Mouse (Mus musculus) embryo, embryonic 10.5 days (tissue): ENCODE data around the gene Cog7.

Experiments used
- DNase-seq: peaks from one replicate; pipeline ENCODE4 v3.0.0-alpha.2; 2015; ENCODE audit warnings: low spot score

Cog7 gene

DNA sequence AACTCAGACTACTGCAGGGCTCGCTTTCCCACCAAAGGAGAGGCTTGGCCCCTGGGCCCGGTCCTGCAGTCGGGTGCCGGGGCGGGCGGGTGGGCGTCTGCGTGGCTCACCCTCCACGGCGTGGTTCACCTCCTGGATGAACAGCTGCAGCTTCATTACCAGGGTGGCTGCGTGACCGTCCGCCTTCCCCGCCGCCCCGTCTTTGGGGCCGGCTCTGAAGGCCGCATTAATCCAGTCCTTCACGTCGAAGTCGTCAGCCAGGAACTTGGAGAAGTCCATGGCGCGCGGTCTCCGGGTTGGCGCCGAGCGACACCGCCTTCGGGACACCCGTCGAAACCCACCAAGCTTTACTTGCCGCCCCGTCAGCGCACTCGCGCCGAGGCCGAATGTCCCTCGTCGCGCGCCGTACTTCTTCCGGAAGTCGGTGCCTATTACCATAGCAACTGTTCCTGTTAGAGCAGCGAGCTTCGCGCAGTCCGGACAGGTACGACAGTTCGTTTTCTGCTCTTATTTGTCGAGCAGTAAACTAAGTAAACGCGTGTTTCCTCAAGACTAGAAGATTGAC is at the start of gene Cog7:
Gene Cog7 (minus strand): TSS at position 405 of the 565 bp plus-strand sequence.
- peak; percentile 92 for DNase-seq

DNA sequence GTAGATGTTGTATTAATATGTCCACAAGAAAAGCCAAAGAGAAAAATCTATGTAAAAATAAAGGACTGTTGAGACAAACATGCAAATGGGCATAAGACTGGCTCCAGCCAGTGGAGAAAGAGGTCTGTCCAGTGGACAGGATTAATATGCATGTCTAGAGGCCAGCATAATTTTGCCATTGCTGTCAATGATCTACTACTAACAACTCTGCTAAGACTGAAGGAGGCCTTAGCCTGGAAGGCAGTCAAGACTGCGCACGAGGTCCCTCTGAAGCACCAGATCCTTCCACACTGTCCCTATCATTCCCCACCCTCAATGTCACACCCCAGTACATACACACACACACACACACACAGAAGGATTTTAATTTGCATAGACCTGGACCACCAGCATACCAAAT is 40.6 kb upstream of the Cog7 start:
- no peak for DNase-seq

DNA sequence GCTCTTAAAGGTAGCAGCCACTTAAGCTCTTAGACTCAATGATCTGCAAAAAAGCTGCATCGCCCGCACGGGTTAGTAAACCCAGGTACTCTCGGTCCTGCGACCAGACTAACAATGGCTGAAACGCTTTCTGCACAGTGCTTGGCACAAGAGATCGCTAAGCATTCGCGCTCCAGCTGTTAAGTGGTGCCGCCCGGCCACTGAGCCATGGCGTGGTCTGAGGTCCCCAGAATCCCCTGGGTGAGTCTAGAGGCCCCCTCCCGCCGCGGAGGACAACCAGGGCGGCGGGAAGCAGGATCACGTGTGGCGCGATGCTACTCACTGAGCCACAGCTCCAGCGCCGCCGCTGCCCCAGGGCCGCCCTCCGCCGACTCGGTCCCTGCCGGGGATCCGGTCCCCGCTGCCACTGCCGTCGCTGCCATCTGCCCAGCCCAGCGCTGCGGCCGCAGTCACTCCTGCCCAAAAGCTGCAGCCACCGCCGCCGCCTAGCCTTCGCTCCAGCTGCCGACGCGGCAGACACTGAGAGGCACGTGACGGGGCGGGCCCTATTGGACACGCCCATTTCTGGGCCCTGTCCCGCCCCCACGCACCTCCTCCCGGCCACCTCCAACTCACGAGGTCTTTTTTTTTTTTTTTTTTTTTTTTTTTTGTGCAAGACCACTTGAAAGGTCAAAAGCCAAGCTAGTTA is 39.3 kb upstream of the Cog7 start, which contains the start of gene Gga2:
Gene Gga2 (minus strand): TSS at position 556 of the 688 bp plus-strand sequence.
- DNase-seq: peak; percentile 93

DNA sequence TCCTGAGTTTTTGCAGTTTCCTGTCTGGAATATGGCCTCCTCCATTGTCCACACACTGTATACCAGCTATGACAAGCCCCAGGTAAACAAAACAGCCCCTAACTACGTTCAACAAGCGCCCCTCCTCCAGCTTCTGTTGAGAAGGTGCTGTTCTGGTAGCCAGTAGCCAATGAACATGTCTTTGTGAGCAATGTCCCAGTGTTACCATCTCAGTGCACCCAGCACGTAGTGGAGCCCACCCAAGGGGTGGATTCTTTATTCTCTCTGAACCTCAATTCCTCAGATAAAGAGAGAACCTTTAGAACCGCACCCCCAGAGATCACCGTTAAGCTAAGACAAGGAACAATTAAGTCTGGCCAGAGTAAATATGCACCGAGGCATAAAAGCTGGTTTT is 38.8 kb upstream of the Cog7 start:
- no peak for DNase-seq

DNA sequence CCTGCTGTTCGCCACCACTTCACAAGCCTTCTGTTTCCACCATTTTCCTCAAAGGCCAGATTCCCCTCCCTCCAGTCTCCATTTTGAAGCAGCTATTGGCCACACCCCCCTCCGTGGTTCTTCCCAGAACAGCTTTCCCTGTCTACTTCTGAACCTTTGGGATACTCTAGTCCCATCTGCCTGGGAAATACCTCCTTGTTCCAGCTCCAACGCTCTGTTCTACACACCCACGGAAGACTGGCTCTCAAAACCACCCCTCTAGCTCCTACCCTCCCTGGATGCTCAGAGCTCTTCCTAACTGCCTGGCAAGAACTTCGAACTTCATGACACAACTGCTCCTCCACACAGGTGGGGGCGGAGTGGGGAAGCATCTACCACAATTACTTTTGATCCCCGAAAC is 37.5 kb upstream of the Cog7 start:
- no peak for DNase-seq

DNA sequence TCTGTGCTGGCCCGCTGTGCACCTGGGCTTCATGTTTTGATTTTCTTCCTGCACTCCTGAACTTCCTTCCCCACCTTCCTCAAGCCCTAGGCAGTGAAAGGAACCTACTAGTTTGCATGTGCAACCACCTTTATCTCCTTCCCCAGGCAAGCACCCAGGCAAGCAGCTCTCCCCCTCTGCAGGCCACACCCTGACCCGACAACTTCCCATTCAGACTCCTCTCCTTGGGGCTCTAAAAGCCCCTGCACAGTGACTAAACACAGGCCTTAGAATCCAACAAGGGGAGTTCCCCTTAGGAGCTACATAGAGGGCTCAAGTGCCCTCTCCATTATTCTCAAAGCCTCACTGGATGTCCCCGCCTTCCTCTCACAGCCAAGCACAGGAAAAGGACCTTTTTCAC is 36.7 kb upstream of the Cog7 start:
- no peak for DNase-seq

DNA sequence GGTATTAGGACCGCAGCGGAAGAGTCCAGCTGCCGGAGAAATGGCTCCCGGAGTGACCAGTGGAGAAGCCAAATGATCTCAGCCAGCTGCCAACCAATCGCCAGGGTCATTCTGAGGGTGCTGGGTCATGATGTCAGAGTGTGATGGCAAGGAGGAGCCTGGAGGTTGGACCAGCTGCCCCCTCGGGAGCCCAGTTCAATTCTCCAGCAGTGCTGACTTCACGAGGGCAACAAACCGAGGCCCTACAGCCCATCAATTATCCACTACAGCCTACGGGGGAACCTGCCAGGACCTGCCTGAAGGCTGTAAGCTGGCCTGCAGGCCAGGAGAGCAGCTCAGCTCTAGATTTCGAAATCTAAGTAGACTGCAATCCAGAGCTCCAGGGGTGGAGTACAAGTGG is 34.2 kb upstream of the Cog7 start:
- DNase-seq: peak; percentile 65

DNA sequence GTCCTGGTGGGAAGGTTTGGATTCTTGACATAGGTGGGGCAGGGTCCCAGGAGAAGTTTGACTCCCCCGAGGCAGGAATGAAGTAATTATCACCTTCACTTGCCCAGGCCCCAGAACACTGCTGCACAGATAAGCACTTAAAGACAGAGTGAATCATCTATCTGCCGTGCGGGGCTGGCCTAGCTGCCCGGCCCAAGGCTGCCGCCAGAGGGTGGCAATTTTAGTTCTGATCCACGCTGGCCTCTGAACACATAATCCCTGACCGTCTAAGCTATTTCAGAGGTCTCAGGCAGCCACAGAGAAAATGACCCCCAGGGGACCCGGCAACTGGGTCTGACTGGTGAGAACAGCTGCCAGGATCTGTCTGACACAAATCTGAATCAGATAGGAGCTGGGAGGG is 33.6 kb upstream of the Cog7 start:
- peak; percentile 50 for DNase-seq

DNA sequence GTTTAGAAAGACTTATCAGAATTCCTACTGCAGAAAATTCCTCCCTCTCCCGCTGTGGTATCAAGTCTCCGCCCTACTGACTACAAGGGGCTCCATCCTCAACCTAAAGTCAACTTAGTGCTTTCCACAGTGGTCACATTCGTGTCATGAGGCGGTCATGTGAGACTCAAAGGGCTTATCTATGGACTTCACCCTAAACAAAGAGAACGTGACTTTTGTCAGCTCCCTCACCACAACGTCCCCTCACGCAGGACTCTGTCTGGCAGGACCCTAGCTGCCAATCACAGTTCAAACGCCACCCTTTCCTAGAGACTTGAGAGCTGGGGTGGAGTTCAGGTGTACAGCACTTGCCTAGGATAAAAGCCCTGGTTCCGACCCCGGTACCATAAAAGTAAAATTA is 31.4 kb upstream of the Cog7 start:
- DNase-seq: no peak

DNA sequence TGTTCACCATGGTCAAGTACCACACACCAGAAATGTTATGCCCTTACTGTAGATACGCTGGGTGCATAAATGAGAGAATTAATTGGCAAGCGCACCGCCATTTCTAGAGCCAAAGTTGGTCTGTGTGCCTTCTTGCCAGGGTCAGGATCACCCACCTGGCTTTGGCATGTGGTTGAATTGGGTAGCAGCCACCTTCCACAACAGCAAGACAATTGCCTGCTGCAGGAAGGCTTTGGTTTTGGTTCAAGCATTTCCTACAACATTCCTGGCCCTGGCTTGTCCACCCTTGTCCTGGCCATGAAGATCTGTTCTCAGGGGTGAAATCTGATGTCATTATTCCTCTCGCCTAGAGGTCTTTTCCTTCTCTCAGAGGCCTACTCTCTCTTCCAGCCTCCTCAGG is 30.9 kb upstream of the Cog7 start:
- DNase-seq: no peak

DNA sequence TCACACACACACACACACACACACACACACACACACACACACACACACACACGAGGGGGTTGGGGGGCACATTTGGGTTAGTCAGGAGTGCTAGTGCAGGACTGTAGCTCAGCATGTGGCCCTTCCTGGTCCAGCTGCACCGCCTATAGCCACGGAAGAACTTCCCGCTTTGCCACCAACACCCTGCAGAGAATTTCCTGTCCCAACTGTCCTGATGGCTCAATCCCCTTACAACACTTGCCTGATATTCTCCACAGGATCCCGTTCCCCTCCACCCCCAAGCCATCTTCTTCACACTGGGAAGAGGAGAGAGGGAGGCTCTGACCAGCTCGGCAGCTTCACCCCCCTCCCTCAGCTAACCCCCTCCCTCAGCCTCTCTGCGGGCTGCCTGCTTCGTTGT is 18.9 kb upstream of the Cog7 start:
- no peak for DNase-seq

DNA sequence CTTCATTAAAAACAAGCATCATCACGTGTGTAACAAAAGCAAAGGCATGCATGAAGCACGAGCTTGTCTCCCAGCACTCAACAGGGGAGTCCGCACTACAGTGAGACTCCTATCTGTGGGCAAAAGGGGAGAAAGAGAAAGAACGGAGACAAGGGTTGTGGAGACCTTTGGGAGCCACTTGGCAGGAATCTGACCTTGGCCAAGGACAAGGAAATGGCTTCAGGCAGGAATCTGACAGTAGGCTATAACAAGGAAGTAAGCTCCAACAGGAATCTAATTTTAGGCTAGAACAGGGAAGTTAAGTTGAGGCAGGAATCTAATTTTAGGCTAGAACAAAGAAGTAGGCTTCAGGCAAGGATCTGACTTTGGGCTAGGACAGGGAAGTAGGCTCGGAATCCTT is 14.4 kb upstream of the Cog7 start:
- no peak for DNase-seq

DNA sequence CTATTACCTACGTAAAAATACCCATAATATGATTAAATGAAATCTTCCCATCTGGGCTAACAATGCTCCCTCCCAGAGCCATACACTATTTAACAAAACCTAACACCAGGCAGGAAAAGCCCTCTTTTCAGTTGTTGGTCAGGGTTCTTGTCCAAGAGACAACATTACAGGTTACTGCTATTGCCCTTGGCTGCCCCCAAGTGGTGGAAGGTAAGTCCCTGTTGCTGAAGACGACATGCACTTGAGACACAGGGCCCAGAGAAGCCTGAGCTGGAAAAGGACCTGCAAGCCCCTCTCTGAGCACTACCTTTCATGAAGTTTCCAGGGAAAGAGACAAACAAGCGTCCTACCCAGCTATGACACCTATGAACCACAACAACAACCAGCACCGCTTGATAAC is 6.5 kb downstream of the Cog7 start:
- DNase-seq: peak; percentile 73

DNA sequence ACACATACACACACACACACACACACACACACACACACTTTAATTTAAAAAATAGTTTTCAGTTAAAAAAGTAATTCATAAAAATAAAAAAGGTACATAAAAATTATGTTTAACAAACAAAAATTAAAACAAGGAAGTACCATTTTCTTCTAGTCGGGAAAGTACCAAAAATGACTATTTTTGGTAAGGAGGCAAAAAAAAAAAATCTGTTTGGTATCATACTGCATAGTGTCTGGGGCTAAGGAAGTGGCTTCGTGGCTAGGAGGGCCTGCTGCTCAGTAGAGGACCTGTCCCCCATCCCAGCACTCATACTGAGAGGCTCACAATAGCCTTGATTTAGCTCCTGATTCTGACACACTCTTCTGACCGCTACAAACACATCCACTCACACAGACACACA is 9.8 kb downstream of the Cog7 start:
- no peak for DNase-seq

DNA sequence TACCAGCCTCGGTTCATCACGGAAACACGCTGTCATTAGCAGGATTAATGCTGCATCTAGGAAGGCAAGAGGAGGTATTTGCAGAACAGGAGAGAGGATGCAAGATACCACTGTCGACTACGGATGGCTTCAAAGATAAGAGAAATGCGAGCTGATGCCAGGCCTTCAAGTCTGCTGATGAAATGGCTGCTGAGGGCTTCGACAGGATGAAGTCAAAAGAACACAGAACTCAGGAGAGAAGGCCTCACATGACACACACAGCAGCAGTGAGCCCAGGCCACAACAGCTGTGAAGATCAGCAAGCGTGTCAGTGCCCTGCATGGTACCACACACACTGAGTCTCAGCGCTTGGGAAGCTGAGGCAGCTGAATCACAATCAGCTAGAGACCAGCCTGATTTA is 11.3 kb downstream of the Cog7 start:
- no peak for DNase-seq

DNA sequence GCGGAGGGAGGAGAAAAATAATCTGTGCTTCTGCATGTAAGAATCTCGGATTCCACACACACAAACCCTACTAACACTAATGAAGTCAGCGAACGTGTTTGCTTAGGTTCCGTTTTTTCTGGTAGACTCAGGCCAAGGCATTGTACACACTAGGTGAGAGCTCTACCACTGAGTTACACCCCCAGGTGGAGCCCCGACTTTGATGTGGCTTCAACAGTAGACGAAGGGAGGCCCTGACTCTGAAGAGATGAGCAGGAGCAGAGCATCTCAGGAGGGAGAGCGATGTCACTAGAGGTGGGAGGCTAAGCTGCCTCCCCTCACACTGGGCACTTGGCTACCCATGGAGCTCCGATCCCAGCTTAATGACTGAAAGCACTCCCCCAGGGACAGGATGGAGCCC is 12.7 kb downstream of the Cog7 start:
- no peak for DNase-seq

DNA sequence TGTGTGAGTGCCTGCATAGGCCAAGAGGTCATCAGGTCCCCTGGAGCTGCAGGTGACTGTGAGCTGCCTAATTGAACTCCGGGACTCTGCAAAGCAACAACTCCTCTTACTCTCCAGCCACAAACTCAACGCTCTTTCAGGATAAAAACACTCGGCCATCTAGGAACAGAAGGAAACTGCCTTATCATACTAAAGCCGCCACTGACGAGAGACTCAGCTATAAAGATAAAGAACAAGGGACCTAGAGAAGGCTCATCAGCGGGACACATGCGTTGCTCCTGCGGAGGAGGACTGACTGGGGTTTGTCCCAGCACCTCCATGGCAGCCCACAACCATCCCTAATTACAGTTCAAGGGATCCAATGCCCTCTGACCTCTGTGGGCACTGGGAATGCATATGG is 13.3 kb downstream of the Cog7 start:
- DNase-seq: no peak

DNA sequence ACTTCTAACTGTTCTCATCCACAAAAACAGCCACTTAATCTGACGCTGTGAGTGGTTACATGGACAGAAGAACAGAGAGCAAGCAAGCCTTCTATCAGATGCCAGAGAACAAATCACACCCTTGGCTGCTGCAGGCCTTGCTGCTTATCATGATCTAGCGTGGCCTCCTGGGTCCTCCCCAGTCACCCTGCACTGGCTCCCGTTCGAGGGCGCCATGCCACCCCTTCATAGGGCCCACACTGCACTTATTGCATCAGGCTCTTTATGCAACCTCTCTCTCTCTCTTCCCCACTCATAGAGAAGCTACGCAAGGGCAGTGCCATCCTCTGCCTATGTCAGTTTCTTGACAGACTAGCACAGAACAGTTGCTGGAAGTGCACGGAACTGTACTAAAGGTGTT is 15.3 kb downstream of the Cog7 start:
- DNase-seq: no peak

DNA sequence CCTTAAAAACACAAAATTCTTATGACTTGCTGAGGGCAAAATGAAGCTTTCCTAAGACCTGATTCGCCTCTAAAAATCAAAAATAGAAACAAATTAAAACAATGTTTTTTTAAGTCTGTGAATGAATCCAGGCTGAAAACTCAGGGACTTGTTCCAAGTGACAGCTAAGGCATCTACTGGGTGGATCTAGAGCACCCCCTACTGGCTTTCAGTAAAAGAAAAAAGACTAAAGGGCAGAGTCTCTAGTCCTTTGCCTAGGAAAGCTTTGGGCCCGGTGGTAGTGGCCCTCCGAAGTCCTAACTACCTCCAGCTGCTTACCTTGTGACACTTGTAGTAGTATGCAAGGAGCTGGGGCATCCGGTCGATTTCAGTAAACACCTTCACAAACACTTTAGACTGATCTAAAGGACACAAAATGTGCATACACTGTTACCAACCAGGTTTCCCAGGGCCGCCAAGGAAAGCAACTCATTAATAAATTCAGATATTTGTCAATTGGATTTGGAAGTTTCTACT is 17.6 kb downstream of the Cog7 start:
- DNase-seq: peak; percentile 71

DNA sequence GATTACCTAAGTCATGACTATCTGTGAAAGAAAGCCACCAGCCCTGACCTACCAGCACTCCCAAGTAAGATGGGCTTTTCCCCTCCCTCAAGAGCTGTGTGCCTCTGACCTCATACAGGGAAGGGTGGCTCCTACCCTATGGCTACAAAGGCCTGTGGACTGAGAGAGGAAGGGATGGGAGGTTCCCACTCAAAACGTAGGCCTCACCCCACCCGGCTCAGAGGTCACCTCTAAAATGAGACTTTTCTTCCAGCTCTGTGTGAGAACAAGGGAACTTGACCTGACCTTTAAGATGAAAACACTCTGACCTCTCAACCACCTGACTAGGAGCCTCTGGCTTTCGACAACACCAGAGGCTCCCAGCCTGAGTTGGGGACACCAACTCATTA is 18.9 kb downstream of the Cog7 start:
- DNase-seq: no peak

DNA sequence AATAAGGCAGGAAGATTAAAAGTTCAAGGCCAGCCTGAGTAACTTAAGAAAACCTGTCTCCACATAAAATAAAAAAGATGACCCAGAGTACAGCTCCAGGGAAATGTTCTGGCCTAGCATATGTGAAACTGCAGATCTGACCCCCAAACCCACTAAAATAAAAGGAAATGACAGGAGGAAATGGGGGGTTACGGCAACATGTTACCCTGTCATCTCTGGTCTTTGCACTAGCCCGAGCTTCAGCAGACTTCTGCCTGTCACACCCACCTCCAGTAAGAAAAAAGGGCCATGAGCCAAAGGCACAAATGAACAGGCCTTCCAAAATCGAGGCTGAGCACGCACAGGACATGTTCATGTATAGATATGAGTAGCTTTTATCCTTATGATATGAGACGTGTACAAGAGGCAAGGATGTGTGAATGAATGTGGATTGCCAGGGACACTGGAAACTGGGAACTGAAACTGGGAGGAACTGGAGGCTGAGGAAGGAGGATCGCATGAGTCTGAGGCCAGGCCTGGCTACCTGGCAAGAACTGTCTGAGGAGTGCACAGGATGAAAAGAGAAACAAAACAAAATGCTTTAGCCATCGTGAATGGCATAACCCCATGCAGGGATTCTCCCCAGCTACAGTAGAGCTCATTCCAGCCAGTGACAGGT is 19.5 kb downstream of the Cog7 start:
- DNase-seq: no peak

DNA sequence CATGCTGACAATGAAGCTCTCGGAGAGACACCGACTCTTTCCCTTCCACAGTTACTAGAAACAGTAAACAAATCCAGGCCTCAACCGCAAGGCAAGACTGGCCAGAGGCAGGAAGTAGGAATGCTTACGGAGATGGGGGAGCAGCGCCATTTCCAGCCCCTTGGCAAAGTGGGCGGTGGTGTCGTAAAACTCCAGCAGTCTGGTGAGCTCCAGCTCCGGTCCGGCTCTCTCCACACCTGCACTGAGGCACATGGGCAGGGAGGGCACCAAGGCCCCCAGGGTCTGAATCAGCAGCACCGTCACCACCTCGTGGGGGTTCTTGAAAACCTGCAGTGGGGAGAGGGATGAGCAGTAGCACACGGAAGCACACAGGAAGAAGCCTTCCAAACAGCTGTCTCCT is 25.7 kb downstream of the Cog7 start:
- no peak for DNase-seq

DNA sequence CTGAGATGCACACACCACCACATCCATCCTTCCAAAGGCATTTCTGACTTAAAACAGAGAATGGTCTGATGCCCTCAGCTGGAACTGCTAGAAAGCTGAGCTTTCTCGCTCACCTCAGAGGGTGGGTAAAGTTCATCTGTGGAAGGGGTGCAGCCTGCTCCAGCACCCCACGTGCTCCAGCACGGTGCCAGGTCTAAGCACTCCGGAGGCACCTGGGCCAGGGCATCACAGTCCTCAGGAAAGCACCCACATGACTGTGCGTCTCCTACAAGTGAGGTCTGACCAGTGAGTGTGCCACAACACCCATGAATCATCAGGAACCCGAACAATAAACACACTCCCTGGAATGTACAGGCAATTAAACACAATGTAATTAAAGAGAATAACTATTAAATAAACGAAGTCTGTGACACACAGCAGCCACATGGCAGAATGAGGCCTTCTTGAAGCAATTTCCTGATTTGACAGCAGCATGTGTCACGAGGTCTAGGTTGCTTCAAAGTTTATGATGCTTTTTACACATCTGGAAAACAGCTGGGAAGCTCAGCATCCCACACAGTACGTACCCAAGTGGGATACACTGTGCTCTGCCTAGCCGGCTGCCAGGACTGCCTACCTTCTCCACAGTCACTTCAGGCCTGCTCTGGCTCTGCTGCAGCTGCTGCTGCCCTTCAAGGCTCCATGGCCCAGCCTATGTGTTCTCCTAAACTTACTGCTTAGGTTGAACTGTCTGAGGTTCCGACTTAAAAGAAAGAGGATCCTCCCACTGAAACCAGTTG is 26.4 kb downstream of the Cog7 start:
- DNase-seq: no peak
